Mouse (Mus musculus): ENCODE data around the gene Dnajb12. TPM values are rescaled to one million over a fixed set of nuclear protein-coding genes. Genes with fewer than 3 reads are reported as not detected.
"Not testable (repeated sequence)": the region's sequence is repeated elsewhere in the genome, so short reads cannot be mapped to it uniquely, and the experiment has no call there.

Dnajb12 gene
- polyA plus RNA-seq, 1 experiment from 2014 or later, result 13.5 TPM

- no peak for DNase-seq (ENCODE audit: low spot score)
Measured at GRCm38 (mm10) chr10:59870038-59870437, 9.3 kb upstream of the Dnajb12 start.

GRCm38 (mm10) chr10:59872651-59873050, 6.7 kb upstream of the Dnajb12 start:
- DNase-seq (ENCODE audit: low spot score), result not testable (repeated sequence)

GRCm38 (mm10) chr10:59873206-59873605, 6.2 kb upstream of the Dnajb12 start:
- DNase-seq (ENCODE audit: low spot score), result no peak

GRCm38 (mm10) chr10:59873613-59874012, 5.7 kb upstream of the Dnajb12 start:
- DNase-seq (ENCODE audit: low spot score), result no peak

- DNase-seq (ENCODE audit: low spot score), result no peak
Measured at GRCm38 (mm10) chr10:59875396-59875795, 4.0 kb upstream of the Dnajb12 start.

GRCm38 (mm10) chr10:59876698-59877097, 2.7 kb upstream of the Dnajb12 start:
- DNase-seq (ENCODE audit: low spot score), result not testable (repeated sequence)

- DNase-seq (ENCODE audit: low spot score), result no peak
Measured at GRCm38 (mm10) chr10:59877421-59878117, 1.8 kb upstream of the Dnajb12 start.

- DNase-seq (ENCODE audit: low spot score), result peak; percentile 37
Measured at GRCm38 (mm10) chr10:59878823-59879222, 533 bp upstream of the Dnajb12 start.

GRCm38 (mm10) chr10:59880029-59880386, 652 bp downstream of the Dnajb12 start:
- no peak for DNase-seq (ENCODE audit: low spot score)

GRCm38 (mm10) chr10:59880837-59881236, 1.5 kb downstream of the Dnajb12 start:
- no peak for DNase-seq (ENCODE audit: low spot score)

- DNase-seq (ENCODE audit: low spot score), result no peak
Measured at GRCm38 (mm10) chr10:59884327-59885173, 5.2 kb downstream of the Dnajb12 start.

- DNase-seq (ENCODE audit: low spot score), result no peak
Measured at GRCm38 (mm10) chr10:59885174-59886080, 6.1 kb downstream of the Dnajb12 start.

GRCm38 (mm10) chr10:59886081-59886466, 6.7 kb downstream of the Dnajb12 start:
- DNase-seq (ENCODE audit: low spot score), result no peak

- no peak for DNase-seq (ENCODE audit: low spot score)
Measured at GRCm38 (mm10) chr10:59887432-59887831, 8.1 kb downstream of the Dnajb12 start.

GRCm38 (mm10) chr10:59889339-59889738, 10.0 kb downstream of the Dnajb12 start:
- DNase-seq (ENCODE audit: low spot score), result no peak

GRCm38 (mm10) chr10:59889953-59890751, 10.8 kb downstream of the Dnajb12 start:
- DNase-seq (ENCODE audit: low spot score), result no peak

GRCm38 (mm10) chr10:59892977-59893376, 13.6 kb downstream of the Dnajb12 start:
- DNase-seq (ENCODE audit: low spot score), result peak; percentile 86

- DNase-seq (ENCODE audit: low spot score), result peak; percentile 90
Measured at GRCm38 (mm10) chr10:59894251-59895160, 15.2 kb downstream of the Dnajb12 start.

GRCm38 (mm10) chr10:59895460-59896186, 16.3 kb downstream of the Dnajb12 start:
- no peak for DNase-seq (ENCODE audit: low spot score)

Measured in thymus, postnatal 0 days (tissue).